Mouse (Mus musculus) ES-Bruce4 (cell line): ENCODE results near the gene Dut.

ENCODE experiments used
- CTCF ChIP-seq: IDR thresholded peaks from one replicate; pipeline ENCODE4 v1.8.1; 2011; ENCODE audit warnings: low read depth, low read length
- EP300 ChIP-seq: IDR thresholded peaks from 2 replicates; pipeline ENCODE4 v1.6.1; 2011; ENCODE audit warnings: low read depth, low read length; ENCODE audit not compliant: insufficient read depth
- POLR2A ChIP-seq: IDR thresholded peaks from one replicate; pipeline ENCODE4 v1.8.1; 2011; ENCODE audit warnings: low read length; ENCODE audit not compliant: insufficient read depth

GRCm38 (mm10) chr2:125249874-125250273, 2.9 kb downstream of the Dut start:
- TF ChIP-seq CTCF (no peak), POLR2A (no peak), EP300 (no peak)
